Mouse (Mus musculus): ENCODE data around the gene Lrrk1. TPM values are rescaled to one million over a fixed set of nuclear protein-coding genes. Genes with fewer than 3 reads are reported as not detected.

Gene Lrrk1
- polyA plus RNA-seq, 1 experiment from 2014 or later, result 17.2 TPM

DNA sequence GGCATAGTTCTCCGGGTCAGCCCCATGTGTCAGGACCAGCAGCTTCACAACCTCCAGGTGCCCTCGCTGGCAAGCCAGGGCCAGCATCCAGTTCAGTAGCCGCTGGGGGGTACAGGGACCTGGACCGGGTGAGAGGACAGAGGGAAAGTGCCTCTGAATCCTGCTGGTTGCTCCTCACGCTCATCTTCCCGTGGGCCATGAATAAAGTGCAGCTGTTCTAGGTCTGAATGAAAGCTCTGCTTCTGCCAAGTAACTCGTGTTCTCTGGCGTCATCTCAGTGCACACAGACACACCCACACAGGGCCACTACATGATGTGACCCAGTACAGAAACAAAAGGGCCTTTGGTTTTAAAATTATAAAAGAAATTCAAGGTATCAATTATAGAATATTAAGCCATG lies 55.8 kb downstream of the Lrrk1 start:
- Histone ChIP-seq H3K27ac (no peak overlapping the region), H3K4me3 (replicated peaks) (no peak overlapping the region), H3K27me3 (no peaks in the 10 kb centered on the region), H3K36me3 (peaks cover 29% of the 10 kb centered on the region), H3K4me2 (no peak overlapping the region), H3K9me3 (replicated peaks) (no peaks in the 10 kb centered on the region), H3K4me1 (no peaks in the 10 kb centered on the region), H3K9ac (no peak overlapping the region)
- ATAC-seq (replicated peaks; ENCODE audit: low FRiP score), result no peak
- 85% methylated on average over 8 of the region's 8 CpGs for WGBS

DNA sequence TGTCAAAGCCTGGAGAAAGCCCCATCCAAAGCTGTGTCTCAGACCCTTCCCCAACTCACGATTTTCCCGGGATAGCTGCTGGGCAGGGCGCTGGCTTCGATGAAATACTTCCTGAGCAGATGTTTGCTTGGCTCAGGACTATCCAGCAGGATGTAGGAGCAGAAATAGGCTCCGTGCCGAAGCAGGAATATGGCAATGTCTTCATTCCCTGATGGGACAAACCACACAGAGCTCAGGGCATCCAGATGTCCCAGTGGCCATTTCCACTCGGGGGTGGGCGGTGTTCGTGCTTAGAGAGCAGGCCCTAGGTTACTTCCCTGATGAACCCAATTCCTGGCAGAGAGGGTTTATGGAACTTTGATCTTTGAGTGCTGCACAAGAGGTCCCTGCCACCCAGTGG lies 57.5 kb downstream of the Lrrk1 start:
- no peaks in the 10 kb centered on the region for H3K9me3 ChIP-seq (replicated peaks)
- no peak for ATAC-seq (replicated peaks; ENCODE audit: low FRiP score)
- H3K4me2 ChIP-seq, result no peak overlapping the region
- peaks cover 34% of the 10 kb centered on the region for H3K36me3 ChIP-seq
- H3K4me3 ChIP-seq (replicated peaks), result no peak overlapping the region
- no peaks in the 10 kb centered on the region for H3K27me3 ChIP-seq
- whole genome bisulfite sequencing, result 83% methylated on average over 9 of the region's 9 CpGs
- no peak overlapping the region for H3K9ac ChIP-seq
- H3K27ac ChIP-seq, result no peak overlapping the region
- peaks cover 2% of the 10 kb centered on the region; the same call in 1 of the 2 replicates for H3K4me1 ChIP-seq

DNA sequence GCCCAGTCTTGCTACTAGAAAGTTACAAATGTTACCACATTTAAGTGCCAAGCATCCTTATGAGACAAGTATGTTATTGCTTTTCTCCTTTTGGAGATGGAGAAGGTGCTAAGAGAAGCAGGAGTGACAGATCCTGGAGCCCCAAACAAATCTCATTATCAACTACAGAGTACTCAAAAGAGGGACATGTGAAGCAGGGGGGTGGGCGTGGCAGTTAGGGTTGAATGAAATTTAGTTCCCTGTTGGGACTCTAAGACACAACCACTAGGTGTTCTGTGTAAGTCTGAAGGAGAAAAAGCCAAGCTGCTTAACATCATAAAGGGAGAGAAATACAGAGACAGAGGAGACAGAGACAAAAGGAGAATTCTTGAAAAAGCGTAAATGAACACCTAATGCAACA lies 60.6 kb downstream of the Lrrk1 start:
- Histone ChIP-seq H3K4me2 (no peak overlapping the region), H3K9me3 (replicated peaks) (no peaks in the 10 kb centered on the region), H3K4me3 (replicated peaks) (no peak overlapping the region), H3K4me1 (peaks cover 16% of the 10 kb centered on the region), H3K27me3 (no peaks in the 10 kb centered on the region), H3K27ac (no peak overlapping the region), H3K36me3 (peaks cover 18% of the 10 kb centered on the region), H3K9ac (no peak overlapping the region)
- no peak for ATAC-seq (replicated peaks; ENCODE audit: low FRiP score)
- WGBS, result 88% methylated on average over 2 of the region's 2 CpGs

DNA sequence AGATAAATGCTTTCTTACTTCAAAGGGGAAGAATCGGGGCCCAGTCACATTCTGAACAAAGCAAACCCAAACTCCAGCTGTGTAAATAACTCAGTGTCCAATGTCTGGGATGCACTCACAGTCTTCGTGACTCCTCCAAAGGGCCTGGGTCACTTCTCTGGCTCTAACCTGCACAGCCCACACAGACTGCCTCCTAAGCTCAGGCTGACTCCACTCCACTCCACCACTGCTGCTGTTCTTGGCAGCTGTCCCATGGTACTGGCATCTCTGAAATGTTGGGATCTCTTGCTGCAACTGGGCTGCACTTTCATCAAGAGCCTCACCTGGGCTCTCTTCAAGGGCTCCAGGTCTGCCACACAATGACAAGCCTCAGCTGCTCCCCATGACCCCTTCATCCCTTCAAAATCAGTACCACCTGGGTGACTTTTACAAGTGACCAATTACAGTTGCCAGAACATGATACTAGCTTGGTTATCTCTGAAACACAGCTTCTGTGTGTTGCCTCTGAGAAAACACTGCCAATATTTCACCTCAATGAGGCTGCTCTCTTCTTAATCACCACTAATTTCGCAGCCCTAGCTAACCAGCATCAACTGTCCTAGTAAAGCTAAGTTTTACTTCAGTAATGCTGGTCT lies 62.6 kb downstream of the Lrrk1 start:
- peak overlapping the region; percentile 69 for H3K27ac ChIP-seq
- ATAC-seq (replicated peaks; ENCODE audit: low FRiP score), result peak; percentile 76

DNA sequence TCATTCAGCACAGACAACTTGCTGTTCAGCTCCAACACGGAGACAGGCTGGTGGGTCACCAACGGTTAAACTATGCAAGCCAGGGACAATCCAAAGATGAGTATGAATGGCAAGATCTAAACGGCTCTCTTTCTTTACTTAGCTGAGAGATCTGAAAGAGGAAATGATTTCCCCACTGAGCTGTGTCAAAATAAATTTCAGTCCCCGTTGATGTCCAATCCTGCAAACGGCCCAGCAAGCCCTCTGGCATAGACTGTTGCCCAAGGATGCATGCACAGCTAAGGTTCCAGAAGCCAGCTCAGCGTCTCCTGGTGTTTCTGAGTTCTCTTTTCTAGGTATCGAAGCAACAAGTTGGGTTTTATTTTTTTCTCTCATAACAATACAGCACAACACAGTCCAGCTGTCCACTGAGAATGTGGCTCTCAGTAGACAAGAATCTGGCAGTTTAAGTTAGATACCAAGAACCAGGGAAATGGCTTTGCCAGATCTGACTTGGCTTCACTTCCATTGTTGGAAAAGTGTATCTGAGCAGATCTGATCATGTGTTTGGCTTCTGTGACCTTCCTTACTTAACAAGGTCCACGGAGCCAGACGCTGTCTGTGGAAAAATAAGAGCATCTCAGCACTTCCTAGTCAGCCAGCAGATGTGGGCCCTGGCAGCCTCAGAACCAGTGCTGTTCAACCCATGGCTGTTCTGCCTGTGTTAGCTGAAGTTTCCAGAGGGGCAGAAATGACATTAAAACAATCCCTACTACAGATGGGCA lies 64.7 kb downstream of the Lrrk1 start:
- Histone ChIP-seq H3K4me3 (replicated peaks) (no peak overlapping the region), H3K4me1 (peaks cover 20% of the 10 kb centered on the region), H3K36me3 (0 out of 2 replicates have a peak, but pooled peaks cover 5% of the 10 kb centered on the region), H3K27me3 (no peaks in the 10 kb centered on the region), H3K27ac (0 out of 2 replicates have a peak overlapping the region, but pooled peaks have one; percentile 18), H3K9me3 (replicated peaks) (no peaks in the 10 kb centered on the region), H3K9ac (no peak overlapping the region), H3K4me2 (no peak overlapping the region)
- ATAC-seq (replicated peaks; ENCODE audit: low FRiP score), result no peak
- 72% methylated on average over 9 of the region's 9 CpGs for WGBS

More for the DNA sequence above, 62.6 kb downstream of the Lrrk1 start:
- Histone ChIP-seq H3K9ac (no peak overlapping the region), H3K27me3 (no peaks in the 10 kb centered on the region), H3K9me3 (replicated peaks) (no peaks in the 10 kb centered on the region), H3K4me3 (replicated peaks) (no peak overlapping the region), H3K36me3 (0 out of 2 replicates have a peak, but pooled peaks cover 7% of the 10 kb centered on the region), H3K4me2 (no peak overlapping the region), H3K4me1 (peaks cover 20% of the 10 kb centered on the region)
- 36% methylated on average over 3 of the region's 3 CpGs for WGBS

DNA sequence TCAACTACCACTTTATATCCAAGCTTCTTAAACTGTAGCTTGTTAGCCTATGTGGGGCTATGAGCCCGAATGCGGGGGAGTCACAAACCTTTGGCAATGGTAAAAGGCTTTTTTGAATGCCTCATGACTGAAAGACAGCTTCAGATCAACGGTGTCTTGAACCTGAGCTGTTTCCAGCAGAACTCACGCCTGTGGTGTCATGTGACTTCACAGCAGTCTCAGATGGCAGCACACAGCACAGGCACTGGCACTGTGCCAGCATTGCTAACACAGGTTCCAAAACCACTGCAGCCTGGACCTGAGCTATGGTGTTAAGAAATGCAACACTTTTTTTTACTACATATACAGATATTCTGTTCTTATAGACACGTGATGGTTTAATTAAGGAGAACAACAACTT lies 67.2 kb downstream of the Lrrk1 start:
- WGBS, result 45% methylated on average over 5 of the region's 5 CpGs
- Histone ChIP-seq H3K9ac (no peak overlapping the region), H3K4me1 (peaks cover 20% of the 10 kb centered on the region), H3K9me3 (replicated peaks) (no peaks in the 10 kb centered on the region), H3K27ac (no peak overlapping the region), H3K4me3 (replicated peaks) (no peak overlapping the region), H3K36me3 (peaks cover 6% of the 10 kb centered on the region), H3K27me3 (no peaks in the 10 kb centered on the region), H3K4me2 (no peak overlapping the region)
- ATAC-seq (replicated peaks; ENCODE audit: low FRiP score), result peak; percentile 60; the same call in 1 of the 2 replicates

DNA sequence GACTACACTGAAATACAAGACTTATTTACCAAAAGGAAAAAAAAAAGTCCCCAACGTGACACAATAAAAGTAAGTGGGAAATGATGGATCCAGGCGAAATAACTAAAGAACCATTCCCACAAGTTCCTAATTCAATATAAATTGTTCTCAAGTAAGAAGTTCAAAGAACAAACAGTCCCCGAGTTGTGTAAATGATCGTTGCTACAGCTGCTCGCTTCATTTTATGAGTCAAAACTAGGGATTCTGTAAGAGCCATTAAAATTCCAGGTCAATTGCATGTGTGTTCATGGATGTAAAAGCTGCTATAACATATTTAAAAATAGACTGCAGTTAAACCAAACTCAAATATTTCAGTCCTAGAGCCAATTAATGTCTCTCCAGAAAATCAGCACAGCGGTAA lies 70.0 kb downstream of the Lrrk1 start:
- Histone ChIP-seq H3K27me3 (no peaks in the 10 kb centered on the region), H3K4me2 (no peak overlapping the region), H3K36me3 (peaks cover 13% of the 10 kb centered on the region), H3K9me3 (replicated peaks) (no peaks in the 10 kb centered on the region), H3K4me3 (replicated peaks) (no peak overlapping the region), H3K9ac (no peak overlapping the region), H3K4me1 (peaks cover 6% of the 10 kb centered on the region; the same call in 1 of the 2 replicates), H3K27ac (no peak overlapping the region)
- no peak for ATAC-seq (replicated peaks; ENCODE audit: low FRiP score)
- 87% methylated on average over 6 of the region's 6 CpGs for WGBS

DNA sequence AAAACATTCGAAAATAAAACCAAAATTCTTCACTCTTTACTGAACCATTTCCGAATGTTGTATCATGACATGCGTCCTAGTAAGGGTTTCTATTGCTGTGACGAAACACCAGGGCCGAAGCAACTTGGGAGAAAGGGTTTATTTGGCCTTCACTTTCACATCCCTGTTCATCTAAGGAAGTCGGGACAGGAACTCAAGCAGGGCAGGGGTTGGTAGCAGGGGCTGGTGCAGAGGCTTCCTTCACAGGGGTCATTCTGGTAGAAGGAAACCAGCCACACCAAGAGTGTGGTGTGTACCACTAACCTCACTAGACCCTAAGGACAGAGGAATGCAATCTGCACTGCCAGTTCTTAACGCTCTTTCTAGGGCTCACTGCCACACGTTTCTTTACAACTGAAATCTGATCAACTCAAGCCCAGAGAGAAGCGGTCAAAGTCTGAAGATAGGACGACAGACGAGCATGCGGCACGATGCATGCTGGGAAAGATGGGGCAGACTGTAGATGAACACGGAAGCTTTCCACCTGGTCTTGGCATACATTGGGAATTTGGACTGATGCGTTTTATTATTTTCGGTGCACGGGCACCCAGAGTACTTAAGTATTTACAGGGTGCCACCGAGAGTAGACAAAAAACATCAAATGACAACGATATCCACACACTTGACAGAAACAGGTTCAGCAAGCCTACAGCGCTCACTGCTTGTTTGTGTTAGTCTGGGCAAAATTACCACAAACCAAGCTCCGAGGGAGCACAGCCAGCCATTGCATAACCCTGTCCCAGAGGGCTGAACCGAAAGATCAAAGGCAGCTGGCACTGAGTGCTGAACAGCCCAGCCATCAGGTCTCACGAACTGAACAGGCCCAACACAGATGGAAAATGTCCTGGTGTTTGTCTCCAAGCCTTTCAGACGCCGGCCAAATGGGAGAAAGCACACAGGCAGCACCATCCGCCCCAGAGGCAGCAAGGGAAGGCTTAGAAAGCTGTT lies 77.2 kb downstream of the Lrrk1 start:
- H3K27me3 ChIP-seq, result no peaks in the 10 kb centered on the region
- H3K36me3 ChIP-seq, result peaks cover 15% of the 10 kb centered on the region
- 68% methylated on average over 26 of the region's 26 CpGs for WGBS
- no peak overlapping the region for H3K4me2 ChIP-seq
- no peak for ATAC-seq (replicated peaks; ENCODE audit: low FRiP score)
- no peak overlapping the region for H3K9ac ChIP-seq
- H3K27ac ChIP-seq, result no peak overlapping the region
- H3K9me3 ChIP-seq (replicated peaks), result no peaks in the 10 kb centered on the region
- no peak overlapping the region for H3K4me3 ChIP-seq (replicated peaks)
- 0 out of 2 replicates have a peak, but pooled peaks cover 2% of the 10 kb centered on the region for H3K4me1 ChIP-seq

DNA sequence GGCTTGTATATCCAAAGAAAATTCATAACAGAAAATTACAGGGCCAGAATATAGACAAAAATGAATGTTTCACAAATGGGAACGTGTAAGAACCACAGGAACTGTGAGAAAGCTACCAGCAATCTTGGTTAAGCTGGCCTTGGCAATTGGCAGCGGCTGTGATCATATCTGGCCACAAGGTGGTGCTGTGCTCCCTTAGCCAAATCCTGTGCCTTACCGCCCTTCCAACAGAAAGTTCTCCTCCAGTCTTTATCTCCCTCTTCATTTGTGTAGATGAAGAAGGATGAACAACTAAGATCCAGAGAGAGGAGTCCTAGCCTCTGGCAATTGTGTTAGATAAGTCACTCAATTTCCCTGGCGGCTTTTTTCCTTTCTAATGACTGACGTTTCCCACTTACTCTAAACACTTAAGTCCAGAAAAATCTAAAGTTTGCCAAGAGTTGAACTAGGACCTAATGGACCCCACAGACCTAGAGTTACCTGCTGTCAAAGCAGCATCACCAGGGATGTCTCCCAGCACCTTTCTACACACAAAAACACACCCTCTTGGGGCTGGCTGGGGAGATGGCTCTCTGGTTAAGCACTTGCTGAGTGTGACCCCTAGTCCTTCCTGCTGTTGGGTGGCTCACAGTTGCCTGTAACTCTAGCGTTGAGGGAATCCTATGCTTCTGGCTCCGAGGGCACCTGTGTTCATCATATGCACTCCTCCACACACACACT lies 78.0 kb downstream of the Lrrk1 start:
- no peak overlapping the region for H3K4me2 ChIP-seq
- 0 out of 2 replicates have a peak, but pooled peaks cover 2% of the 10 kb centered on the region for H3K4me1 ChIP-seq
- whole genome bisulfite sequencing, result 43% methylated on average over 7 of the region's 7 CpGs
- H3K4me3 ChIP-seq (replicated peaks), result no peak overlapping the region
- H3K9me3 ChIP-seq (replicated peaks), result no peaks in the 10 kb centered on the region
- ATAC-seq (replicated peaks; ENCODE audit: low FRiP score), result no peak
- H3K9ac ChIP-seq, result no peak overlapping the region
- no peaks in the 10 kb centered on the region for H3K27me3 ChIP-seq
- H3K36me3 ChIP-seq, result peaks cover 14% of the 10 kb centered on the region; the same call in 1 of the 2 replicates
- no peak overlapping the region for H3K27ac ChIP-seq

DNA sequence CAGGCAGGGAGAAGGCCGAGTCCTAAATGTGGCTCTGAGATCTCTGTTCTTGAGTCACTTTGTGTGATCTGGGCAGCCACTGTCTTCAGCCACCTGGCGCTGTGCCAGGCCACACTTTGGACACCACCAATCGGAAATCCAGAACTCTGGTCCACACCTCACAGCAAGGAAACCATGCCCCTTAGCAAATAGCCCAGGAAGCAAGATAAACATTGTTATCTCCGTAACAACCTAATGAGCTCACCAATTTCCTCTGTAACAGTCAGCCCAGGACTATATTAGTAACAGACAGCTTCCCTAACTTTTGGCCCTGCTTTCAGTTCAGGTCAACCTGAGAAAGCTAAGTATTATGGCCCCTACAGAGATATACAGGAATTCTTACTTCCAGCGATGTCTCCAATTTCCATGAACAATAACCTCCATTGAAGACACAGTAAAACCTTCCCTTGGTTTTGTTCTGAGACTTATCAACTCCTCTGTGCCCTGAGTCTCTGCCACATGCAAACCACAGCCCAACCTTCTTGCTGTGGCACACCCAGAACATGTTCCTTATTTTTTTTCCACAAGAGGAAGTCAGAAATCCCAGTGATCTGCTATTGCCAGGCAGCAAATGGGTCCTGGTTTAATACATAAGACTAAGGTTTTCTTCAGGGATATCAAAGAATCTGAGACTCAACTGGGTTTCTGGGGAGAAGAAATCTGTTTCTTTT lies 78.8 kb downstream of the Lrrk1 start:
- Histone ChIP-seq H3K4me2 (no peak overlapping the region), H3K4me3 (replicated peaks) (no peak overlapping the region), H3K9ac (no peak overlapping the region), H3K9me3 (replicated peaks) (no peaks in the 10 kb centered on the region), H3K36me3 (peaks cover 14% of the 10 kb centered on the region; the same call in 1 of the 2 replicates), H3K4me1 (0 out of 2 replicates have a peak, but pooled peaks cover 2% of the 10 kb centered on the region), H3K27ac (no peak overlapping the region), H3K27me3 (no peaks in the 10 kb centered on the region)
- no peak for ATAC-seq (replicated peaks; ENCODE audit: low FRiP score)
- 66% methylated on average over 5 of the region's 5 CpGs for WGBS
